Mouse (Mus musculus) megakaryocyte, adult 5-6 weeks (primary cell): Measurements from ENCODE around the gene Gjc1. TPM values are rescaled to one million over a fixed set of nuclear protein-coding genes. Genes with fewer than 3 reads are reported as not detected.

Experiments used
- ATAC-seq: 2 replicates; pipeline ENCODE4 v1.8.0; 2016; ENCODE audit warnings: mild to moderate bottlenecking, inconsistent platforms; ENCODE audit not compliant: poor library complexity, severe bottlenecking
- total RNA-seq, 2 experiments: library from RNA; stranded (forward) in 1 of 2; stranded (reverse) in 1 of 2; fragments of 153-499, 151-499 nt in 1 of 2; fragments of 221-1000, 200-1000 nt in 1 of 2; gene quantifications; 2 replicates each; pipeline versions ENCODE4 v1.2.3 to v1.2.4; 2015 to 2017

The Gjc1 gene
- 0.11 TPM in 2 replicates for total RNA-seq (2015)
- total RNA-seq (2017): 0.40 and 0.89 TPM in 2 replicates

GRCm38 (mm10) chr11:102819021-102819782 is at the start of gene Gjc1:
Gene Gjc1, minus strand, starts transcription at chr11:102819700.
- ATAC-seq: no peak

- no peak for ATAC-seq
These were observed 44.8 kb upstream of the Gjc1 start for GRCm38 (mm10) chr11:102864272-102864671.

DNA sequence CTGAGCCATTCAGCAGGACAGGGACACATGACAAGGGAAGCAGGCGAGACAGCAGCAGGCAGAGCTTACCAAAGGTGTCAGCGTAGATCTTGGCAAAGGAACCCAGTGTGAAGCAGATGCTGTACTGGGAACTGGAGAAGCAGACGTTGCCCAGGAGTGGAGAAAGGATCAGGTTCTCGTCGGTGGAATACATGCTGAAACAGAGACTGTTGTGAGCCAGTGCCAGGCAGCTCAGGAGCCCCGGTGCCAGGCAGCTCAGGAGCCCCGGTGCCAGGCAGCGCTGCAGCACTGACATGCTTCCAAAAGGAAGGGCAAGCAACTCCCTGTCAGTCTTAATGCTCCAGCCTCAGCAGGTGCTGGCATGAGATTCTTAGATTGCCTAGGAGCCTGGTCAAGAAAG is 40.4 kb upstream of the Gjc1 start:
- ATAC-seq: no peak

DNA sequence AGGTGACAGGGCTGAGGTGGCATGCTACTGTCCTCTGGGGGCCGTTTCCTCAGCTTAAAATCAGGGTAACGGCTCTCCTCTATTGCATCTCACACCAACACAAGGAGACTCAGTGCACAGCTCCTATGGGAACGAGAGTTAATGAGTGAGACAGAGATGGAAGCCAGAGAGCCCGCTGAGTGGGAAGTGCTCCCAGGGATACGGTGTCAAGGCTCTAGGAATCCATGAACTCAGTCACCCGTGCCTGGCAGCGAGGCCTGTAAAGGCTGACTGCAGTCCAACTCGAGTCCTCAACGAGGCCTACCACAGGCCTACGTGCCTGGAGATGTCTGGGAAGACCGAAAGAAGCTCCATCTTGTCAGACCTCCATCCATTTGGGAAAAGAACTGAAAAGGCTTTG is 39.5 kb upstream of the Gjc1 start:
- no peak for ATAC-seq

- ATAC-seq: no peak
These were observed 36.4 kb upstream of the Gjc1 start for GRCm38 (mm10) chr11:102855941-102856340.

GRCm38 (mm10) chr11:102853760-102854159 is 34.3 kb upstream of the Gjc1 start:
- ATAC-seq: no peak

GRCm38 (mm10) chr11:102851883-102852282 is 32.4 kb upstream of the Gjc1 start:
- peak; percentile 57; the same call in 1 of the 2 replicates for ATAC-seq

DNA sequence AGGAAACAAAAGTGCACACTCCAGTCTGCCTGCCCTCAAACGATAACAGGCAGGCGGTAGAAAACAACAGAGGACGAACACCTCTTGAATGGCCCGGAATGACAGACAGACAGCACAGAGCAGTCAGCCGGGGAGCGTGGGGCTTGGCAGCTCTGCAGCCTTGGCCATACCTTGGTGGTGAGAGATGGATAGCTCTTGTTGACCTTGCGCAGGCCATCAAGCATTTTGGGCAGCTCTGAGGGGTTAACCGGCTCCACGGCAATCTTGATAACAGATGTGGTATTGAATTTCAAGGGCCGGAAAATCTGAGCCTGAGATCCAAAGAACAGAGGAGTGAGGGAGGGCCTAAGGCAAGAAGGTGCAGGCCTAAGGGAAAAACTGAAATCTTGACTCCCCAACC is 26.4 kb upstream of the Gjc1 start:
- ATAC-seq: no peak

- no peak for ATAC-seq
These were observed 19.2 kb upstream of the Gjc1 start for GRCm38 (mm10) chr11:102838616-102839150.

GRCm38 (mm10) chr11:102838126-102838525 is 18.6 kb upstream of the Gjc1 start:
- ATAC-seq: no peak

DNA sequence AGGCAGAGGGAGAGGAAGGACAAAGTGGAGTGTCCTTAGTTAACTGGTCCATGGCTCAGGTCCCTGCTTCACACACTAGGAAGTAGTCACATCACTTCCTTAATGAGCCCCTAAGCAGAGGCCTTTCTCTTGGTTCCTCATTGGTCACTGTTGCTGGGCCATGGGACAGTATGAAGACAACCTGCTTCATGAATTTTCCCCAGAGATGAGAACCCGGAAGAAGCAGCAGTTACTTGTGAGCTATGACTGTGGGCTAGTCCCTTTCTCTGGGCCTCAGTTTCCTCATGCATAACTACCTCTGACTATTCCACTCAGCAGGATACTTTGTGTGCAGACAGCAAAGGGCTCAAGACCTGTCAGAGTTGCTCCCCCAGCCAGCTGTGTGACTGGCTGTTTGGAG is 17.9 kb upstream of the Gjc1 start:
- ATAC-seq: no peak

GRCm38 (mm10) chr11:102836146-102836545 is 16.6 kb upstream of the Gjc1 start:
- no peak for ATAC-seq

- ATAC-seq: no peak
These were observed 16.0 kb upstream of the Gjc1 start, which contains the start of gene Higd1b for GRCm38 (mm10) chr11:102835549-102835948. Gene Higd1b, plus strand, starts transcription at chr11:102835849.

DNA sequence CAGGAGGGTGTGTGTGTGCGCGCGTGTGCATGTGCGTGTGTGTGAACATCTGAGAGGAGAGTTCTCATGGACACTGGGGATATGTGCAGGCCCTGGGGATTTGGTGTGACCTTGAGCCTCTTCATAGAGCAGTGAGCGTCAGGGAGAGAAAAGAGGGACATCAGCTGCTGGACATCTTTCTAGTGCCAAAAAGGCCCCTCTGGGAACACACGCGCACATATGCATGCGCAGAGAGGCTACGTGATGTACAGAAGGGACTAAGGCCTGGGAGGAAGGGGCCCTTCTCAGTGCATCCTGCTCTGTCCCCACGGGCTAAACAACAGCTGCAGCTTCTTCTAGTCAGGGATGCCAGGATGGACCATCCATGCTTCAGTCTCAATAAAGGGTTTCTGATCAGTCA is 14.7 kb upstream of the Gjc1 start:
- ATAC-seq: no peak

DNA sequence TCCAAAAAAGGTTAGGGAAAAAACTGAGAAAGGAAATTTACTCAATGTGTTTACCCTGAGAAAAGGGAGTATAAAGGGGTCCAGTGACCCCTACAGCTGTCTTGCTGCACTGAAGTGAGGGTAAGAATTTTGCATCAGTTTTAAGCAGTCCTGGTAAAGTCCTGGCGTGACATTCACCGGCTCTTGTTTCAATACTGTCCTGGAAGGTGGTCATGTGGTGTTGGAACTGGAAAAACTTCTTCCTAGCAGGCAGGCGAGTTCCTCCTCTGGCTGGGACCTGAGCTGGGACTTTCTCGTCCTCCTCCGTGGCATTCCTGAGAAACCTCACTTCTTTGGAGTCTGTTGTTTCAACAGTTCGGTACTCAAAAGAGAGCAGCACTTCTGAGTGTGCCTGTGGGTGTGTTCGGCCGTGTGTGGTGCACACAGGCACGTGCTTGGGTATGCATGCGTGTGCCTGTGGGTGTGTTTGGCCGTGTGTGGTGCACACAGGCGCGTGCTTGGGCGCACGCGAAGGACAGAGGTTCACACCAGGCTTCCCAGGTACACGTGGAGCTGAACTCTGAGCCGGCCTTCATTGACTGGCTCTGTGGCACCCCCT is 13.3 kb upstream of the Gjc1 start:
- no peak for ATAC-seq

GRCm38 (mm10) chr11:102830276-102830675 is 10.8 kb upstream of the Gjc1 start:
- ATAC-seq: no peak

- no peak for ATAC-seq
These were observed 7.6 kb upstream of the Gjc1 start for GRCm38 (mm10) chr11:102827097-102827496.

- ATAC-seq: no peak
These were observed 7.0 kb upstream of the Gjc1 start for GRCm38 (mm10) chr11:102826476-102826875.

- no peak for ATAC-seq
These were observed 1.7 kb upstream of the Gjc1 start for GRCm38 (mm10) chr11:102821231-102821630.

- ATAC-seq: no peak
These were observed 932 bp upstream of the Gjc1 start for GRCm38 (mm10) chr11:102820432-102820831.

DNA sequence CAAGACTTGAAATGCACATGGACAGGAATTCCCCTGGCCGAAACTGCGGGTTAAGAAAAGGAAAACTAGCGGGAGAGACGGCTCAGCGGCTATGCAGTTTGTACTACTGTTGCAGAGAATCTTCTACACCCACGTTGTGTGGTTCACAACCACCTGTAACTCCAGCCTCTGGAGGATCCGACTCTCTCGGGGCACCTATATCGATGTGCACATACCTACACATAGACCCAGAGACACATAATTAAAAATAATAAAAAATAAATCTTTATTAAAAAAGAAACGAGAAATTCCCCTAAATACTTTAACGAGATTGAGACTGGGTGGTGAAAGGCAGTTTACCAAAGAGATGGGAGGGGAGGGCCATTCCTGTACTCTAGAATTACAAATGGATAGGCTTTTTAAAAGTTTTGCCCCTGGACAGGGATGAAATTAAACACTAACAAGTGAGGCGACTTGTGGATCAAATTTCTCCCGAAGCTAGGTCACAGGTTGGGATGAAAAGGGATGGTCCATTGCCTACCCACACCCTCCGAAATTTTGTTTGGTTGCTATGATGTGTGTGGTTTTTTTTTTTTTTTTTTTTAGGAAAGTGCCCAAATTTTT is 384 bp upstream of the Gjc1 start:
- no peak for ATAC-seq
